Mouse (Mus musculus): ENCODE measurements around the gene Smyd4.

DNA sequence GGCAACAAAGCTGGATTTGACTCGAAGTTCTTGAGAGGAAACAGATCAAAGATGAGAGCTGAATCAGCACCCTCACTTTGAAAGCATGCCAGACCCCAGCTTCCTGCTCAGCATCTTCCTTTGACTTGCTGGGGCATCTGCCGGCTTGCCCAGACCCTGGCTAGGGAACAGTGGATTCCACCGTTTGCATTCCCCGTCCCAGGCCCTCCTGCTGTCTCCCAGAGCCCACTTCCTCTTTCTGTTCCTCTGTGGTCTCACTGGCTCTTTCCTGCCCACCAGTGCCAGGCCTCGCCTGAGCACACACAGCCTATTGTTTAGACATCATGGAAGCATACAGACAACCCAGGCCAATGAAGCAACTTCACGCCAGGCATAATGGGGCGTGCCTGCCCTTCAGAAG is 66.9 kb downstream of the Smyd4 start:
- no peak for TF ChIP-seq POLR2A (IDR thresholded peaks at IDR 0.05; ENCODE audit: extremely low read depth, insufficient read depth, low read length)
- no peak for TF ChIP-seq CTCF (IDR thresholded peaks at IDR 0.05; ENCODE audit: extremely low read depth, insufficient read depth, low read length)

Data from cortical plate, adult 2 months (tissue).